Mouse (Mus musculus): ENCODE results near the gene Zfp37.
"Not testable (repeated sequence)": the region's sequence is repeated elsewhere in the genome, so short reads cannot be mapped to it uniquely, and the experiment has no call there.

The Zfp37 gene

DNA sequence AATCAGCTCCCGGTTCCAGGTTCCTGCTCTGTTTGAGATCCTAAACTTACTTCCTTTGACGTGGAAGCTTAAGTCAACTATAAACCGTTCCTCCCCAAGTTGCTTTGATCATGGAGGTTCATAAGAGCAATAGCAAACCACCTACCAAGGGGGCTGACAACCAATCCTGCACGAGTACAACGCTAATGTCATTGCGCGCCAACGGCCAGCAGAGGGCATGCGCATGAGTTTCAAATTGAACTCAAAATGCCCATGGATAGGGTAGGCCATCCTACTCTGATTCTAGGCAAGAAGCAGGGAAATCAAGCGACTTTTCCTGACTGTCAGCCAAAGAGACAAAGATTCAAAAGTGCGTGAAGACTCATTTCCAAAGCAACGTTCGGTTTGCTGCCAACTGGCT lies at the start of gene Zfp37:
TSS of gene Zfp37 (minus strand) at position 279 of the 400 bp plus-strand sequence.
- DNase-seq = no peak

DNA sequence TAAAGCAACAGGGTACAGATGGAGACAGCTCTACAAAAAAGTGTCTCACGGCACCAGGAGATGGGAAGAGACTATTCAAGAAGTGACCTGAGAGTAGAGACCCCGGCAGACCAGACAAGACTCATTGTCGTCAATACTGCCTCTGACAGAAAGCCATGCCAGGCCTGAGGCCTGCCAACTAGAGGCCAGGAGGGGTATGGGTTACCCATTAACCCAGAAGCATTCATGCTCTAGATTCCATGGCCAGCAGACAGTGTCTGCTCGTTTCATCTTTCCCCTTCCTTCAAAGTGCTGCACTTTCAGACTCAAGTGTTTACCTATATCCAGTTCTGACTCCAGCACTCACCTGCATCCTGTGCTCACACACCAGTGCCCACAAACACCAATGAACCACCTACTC lies 47.2 kb upstream of the Zfp37 start:
- DNase-seq = peak; percentile 58

DNA sequence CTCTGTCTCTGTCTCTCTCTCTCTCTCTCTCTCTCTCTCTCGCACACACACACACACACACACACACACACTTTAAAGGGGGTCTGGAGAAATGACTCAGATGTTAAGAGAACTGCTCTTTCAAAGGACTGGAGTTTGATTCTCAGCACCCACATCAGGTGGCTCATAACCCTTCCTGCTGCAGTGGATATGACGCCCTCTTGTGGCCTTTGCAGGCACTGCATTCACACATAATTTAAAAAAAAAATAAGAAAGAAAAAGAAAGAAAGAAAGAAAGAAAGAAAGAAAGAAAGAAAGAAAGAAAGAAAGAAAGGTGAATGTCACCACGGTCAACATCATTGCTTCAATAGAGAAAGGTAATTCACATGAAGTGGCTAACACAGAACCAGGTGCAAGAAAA lies 46.4 kb upstream of the Zfp37 start:
- DNase-seq = no peak

DNA sequence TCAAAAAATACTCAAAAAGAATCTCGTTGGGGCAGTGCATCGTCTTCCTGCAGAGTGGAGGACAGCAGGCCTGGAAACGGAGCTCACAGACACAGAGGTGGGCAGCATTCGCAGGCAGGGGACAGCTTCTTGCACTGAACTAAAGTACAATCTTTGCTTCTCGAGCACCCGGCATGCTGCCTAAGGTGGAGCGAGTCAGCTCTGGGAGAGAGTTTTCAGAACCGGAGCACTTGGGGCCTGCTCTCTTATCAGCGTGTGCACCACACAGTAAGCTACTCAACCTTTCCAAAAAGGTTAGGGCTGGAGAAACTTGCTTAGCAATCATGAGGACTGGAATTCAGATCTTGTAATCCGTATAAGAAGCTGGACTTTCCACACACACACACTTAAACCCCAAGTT lies 45.8 kb upstream of the Zfp37 start:
- no peak for DNase-seq

DNA sequence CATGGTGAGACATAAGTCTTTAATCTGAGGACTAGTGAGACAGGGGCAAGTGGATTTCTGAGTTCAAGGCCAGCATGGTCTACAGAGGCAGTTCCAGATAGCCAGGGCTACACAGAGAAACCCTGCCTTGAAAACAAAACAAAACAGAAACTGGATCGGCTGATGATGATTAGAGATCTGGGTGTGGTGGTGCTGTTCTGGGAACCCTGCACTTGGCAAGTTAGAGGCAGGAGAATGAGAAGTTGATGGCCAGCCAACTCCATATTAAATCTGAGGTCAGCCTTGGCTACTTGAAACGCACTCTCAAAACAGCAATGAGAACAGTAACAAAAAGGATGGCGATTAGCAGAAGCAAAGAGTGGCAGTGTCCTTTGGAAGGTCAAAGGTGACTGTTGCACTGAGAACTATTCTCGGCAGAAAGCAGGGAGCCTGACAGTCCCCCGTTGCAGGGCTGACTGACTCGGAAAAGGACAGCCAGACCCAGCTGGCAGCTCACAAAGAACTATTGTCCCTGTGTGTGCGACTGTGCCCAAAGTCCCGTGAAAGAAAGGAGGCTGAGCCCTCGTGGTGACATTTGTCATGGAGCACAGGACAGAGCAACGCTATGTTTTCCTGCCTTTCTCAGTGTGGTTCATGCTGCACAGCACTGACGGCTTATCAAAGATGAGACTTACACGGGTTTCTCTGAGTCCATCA lies 44.1 kb upstream of the Zfp37 start:
- DNase-seq = no peak

DNA sequence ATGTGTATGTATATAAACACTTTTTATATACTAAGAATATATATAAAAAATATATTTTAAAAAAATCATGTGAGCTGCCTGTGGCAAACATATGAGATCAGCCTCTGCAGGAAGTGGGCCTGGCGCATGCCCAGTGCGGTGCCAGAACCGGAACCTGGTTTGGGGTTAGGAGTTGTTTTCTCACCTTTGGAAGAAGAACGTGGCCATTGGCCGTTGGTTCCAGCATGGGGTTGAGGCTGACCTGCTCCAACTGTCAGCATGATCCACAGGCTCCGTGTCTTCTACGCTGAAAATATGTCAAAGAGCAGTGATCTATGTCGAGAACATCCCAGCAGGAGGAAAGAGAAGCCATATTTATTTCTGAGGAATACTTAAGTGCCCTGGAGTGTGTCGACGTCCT lies 43.1 kb upstream of the Zfp37 start:
- no peak for DNase-seq

DNA sequence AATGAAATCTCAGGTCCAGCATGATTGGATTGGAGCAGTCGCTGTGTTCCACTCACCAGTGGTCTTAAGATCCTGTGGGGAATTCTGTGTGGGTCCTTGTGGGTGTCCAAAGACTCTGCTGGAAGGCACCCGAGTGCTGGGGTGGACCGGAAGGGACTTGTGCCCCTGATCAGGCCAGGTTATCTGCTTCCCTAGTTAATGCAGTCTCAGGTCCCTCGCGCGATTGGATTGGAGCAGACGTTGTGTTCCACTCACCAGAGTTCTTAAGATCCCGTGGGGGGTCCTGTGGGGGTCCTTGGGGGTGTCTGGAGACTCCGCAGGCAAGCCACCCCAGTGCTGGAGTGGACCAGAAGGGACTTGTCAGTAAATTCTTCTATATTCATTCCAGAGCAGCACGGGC lies 41.8 kb upstream of the Zfp37 start:
- DNase-seq = no peak

DNA sequence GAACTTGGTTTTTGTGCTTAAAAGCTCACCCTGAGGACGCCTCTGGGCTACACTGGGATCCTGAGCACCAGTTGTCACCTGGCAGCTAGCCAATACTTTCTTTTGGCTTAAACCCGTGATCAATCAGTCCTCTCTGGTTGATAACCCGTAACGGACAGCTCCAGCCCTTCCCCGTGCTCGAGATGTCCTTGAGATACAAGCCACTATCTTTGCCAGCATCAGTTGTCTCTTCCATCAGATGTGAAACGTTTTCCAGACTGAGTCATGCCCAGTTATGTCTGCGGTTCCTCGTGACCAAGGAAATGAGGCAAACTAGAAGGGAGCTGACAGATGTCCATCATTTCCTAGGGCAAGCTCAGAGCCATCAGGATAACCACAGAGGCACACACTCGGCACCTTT lies 36.3 kb upstream of the Zfp37 start:
- DNase-seq = no peak

DNA sequence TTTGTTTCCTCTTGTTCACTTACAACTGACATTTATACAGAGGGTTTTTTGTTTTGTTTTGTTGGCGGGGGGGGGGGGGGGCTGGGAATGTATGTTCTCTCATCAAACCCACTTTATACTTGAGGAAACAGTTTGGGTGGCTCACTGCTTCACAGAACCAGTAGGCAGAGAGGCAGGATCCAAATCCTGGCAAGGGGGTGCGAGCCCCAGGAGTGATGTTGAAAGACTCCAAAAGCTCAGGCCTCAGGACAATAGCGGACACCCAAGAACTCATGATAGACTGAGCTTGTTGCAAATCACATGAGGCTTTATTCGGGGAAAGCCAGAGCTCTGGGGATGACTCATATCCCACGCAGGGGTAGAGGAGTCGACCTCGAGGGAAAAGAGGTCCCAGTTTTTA lies 35.2 kb upstream of the Zfp37 start:
- not testable (repeated sequence) for DNase-seq

DNA sequence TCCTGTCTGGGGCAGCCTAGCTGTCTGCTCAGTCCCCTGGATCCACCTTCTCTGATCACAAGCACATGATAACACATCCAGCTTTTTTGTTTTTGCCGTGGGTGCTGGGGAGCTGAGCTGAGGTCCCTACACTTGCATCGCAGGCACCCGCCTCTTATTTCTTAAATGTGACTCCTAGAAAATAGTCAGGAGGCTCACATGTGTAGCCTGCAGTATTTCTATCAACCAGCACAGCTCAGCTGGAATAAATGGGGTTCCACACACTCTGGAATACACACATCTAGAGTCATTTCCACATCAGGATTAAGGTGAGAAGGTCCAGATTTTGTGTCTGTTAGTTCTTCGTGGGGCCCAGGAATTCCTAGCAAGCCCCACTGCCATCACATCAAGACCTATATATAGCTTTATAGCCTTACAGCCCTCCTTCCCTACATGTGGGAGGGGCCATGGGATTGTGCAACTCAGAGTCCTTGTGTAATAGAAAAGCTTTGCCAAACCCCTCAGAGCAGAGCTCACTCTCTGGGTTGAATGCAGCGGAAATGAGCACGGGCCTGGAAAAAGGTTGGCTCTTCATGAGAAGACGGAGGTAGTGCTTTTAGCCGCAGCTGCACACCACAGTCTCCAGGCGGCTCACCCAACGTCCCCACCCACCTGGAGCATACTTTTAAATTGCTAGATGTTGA lies 34.4 kb upstream of the Zfp37 start:
- DNase-seq = no peak

DNA sequence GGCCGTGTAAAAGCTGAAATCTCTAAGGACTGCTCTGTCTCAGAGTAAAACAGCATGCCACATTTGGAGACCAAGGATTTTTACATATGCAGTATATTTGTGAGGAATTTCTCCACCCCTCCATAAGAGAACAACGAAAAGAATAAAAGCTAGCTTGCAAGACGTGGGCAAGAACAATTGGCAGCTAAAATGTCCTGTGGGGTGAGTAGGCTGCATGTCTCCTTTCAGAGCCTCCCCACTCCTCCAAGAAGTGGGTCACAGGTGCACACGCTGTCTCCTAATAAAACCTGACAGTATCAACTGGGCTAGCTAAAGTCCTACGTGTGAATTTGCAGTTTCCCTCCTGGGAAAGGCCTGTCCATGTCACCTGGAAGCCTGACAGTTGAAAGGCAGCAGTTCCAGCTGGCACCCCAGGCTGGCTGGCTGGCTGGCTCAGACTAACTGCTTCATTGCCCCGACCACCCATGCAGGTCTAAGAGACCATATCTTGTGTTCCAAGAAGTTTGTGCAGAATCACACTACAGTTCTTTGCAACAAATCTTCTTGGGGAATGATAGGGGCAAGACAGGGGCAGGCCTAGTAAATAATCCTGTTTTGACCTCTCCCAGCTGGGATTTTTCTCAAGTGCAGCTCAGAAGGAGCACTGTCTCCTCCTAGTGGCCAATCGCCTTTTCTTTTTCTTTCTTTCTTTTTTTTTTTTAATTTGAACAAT lies 32.4 kb upstream of the Zfp37 start:
- DNase-seq = no peak

DNA sequence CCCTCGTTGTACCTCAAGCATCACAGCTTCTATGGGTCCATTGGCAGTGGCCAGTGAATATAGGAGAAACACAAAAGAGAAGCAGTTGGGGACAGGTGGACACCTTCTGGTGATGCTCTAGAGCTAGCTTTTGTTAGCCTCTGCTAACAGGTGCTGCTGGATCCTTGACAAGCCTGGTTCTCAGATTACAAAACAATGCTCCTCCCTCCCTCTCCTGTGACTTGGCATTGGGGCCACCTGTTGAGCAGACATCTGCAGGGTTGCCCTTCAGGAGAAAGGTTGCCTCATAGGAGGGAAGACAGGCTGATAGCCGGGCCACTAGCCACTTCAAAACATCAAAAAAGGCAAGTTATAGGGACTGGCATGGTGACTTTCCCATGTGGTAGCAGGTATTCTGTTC lies 31.4 kb upstream of the Zfp37 start, which contains the start of gene Slc31a2:
TSS of gene Slc31a2 (plus strand) at position 287 of the 400 bp plus-strand sequence.
- no peak for DNase-seq

DNA sequence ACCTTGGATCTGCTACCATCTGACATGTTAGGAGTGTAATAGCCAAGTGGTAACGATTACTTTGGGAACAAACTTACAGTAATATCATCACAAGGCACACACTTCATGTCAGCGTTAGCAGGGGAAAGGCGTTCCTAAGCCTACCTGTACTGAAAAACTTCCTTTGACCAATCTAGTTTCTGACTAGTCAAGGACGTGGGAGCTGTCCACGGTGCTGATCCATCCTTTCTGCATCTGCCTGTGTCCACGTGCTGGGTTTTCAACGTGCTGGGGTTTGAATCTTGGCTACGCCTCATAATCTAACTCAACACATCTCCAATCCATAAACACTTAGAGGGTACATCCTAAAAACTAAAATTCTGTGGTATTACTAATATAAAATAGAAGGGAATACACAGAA lies 26.1 kb upstream of the Zfp37 start:
- DNase-seq = peak; percentile 14 to 43

DNA sequence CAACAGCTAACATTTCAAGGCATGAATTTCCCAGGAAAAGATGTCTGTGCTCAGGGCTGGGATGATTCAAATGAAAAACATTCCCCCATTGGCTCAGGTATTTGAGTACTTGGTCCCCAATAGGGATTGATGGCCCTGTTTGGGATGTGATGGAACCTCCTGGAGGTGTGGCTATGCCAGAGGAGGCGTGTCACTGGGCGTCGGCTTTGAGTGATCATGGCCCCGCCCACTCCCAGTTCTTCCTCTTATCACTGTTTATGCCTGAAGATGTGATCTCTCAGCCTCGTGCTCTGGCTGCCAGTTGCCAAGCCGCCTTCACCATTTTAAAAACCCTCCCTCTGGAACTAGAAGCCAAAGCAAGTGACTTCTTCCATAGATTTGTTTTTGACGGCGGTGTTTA lies 23.7 kb upstream of the Zfp37 start:
- no peak for DNase-seq

DNA sequence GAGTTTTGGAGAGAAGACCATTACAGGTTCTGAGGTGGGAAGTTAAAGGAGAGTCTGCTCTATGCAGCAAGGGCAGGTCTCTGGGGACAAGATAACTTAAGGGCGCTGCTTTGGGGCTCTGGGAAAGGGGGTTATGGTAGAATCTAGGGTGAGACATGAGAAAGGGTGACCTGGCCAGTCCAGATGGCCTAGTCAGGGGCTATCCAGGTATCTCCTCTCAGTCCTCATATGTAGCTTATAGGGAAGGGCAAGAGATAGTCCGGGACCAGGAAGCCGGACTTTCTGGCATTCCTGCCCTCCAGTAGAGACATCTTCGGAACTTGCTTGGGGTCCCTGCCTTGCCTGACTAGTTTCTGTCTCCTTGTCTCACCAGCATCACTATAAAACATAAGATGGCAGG lies 20.9 kb upstream of the Zfp37 start:
- DNase-seq = no peak

DNA sequence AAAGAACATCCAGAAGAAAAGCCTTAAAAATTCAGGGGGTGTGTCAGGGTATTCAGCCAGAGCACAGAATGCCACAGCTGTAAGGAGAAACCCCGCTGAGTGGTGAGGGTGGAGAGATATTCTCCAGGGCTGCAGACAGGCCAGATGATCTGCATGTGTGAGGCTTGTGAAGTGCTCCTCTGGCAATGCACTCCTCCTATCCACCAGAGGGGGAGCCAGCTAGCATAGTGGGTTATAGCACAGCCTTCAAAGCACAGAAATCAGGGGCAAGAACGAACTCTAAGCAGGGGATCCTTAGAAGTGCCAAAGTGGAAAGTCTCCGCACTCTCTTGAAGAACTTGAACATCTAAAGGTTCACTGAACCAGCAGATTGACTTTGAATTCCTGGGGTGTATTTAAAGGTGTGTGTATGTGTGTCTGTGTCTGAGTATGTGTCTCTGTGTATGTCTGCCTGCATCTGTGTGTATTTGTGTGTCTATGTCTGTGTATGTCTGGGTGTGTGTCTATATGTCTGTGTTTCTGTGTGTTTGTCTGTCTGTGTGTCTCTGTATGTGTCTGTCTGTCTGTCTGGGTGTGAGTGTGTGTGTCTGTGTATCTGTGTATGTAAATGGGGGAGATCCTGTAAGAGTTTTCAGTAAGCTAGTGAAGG lies 20.2 kb upstream of the Zfp37 start:
- no peak for DNase-seq

DNA sequence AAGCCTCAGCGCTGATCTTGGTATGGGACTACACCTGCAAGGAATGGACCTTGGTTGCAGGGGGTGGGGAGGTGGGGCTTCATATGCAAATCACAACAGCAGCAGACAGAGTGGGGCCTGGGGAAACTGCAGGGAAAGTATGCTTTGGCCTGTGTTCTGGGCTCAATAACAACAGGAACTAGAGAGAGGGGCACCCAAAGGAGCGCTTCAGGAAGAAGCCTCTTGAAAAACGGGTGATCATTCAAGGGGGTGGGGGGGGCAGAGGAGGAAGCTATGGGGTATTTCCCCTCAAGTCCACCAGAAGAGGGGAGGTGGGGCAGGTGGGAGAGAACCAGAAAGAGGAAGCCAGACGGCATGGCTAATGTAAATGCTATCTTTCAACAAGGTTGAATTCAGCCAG lies 17.5 kb upstream of the Zfp37 start:
- no peak for DNase-seq

DNA sequence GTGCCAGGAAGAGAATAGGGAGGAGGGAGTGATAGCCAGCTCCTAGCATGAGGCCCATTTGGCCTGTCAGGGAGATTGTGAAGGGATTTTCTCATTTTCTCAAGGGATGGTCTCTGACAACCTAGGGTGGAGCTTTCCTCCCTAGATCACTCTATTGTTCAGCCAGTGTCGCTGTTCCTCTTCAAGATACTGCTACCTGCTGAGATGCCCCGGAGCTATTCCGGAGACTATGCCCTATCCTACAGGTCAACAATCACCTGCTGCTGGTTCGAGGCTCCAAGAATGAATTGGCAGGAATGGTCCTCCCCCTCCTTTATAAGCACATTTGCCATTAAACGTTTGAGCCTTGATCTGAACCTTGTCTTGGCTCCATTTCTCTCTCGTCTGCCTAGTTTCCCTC lies 9.7 kb upstream of the Zfp37 start:
- DNase-seq = no peak

DNA sequence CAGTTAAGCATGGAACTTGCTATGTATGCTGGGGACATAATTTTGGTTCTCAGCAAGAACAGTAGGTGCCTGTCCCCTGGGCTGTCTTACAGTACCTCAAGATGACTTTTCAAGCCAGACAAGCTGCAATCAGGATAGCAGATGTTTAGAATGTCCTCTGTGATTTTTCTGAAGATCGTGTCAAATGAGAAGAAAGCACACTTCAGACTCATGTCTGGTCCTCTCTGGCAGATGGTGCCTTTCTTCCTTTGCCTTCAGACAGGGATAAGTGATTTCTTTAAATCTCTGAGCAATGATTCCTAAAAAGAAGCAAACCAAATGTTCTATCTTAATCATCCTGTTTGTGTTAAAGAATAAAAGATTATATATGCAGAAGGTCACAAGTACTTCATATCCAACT lies 694 bp downstream of the Zfp37 start:
- no peak for DNase-seq

DNA sequence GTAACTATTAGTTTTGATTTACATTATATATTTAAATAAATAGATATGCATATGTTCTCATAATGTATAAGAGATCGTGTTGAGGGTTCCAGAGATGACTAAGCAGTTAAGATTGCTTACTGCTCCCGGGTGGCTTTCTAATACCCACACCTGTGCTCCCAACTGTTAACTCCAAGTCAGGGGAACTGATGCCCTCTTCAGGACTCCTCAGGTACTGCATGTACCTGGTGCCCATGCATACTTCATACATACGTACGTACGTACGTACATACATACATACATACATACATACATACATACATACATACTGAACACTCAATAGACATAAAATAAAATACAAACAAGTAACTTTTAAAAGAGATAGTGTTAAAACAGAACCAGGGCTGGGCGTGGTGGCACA lies 1.4 kb downstream of the Zfp37 start:
- peak in 1 of 2 experiments; percentile 33 for DNase-seq

DNA sequence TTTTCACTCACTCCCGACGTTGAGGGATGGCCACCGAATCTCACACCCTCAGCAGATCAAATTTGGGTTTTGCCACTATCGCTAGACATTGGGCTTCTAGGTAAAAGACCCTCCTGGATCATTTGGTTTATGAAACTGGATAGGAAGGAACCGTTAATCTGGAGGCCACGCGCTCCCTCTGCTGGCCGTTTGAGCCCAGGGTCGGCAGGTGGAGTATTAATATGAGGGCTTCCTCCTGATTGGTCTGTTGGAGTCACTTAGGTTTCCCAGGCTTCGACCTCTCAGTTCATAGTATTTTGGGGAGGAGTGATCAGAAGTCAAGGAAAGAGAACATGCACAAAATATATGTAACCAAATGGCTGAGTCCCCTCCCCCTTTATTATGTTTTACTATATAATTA lies 2.5 kb downstream of the Zfp37 start:
- peak in 1 of 2 experiments; percentile 39 for DNase-seq

DNA sequence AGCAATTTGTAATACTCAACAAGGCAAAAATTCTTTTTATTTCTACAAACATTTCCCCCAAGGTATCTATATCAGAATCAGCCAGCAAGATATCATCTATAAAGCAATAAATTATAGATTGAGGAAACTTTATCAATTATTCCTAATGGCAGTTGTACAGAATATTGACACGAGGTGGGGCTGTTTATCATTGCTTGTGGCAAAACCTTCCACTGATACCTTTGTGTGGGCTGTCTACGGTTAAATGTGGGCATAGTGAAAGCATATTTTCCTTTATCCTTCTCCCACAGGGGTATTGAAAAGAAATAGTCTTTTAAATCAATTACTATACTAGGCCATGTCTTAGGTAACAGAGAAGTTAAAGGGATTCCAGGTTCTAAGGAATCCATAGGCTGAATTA lies 17.4 kb downstream of the Zfp37 start:
- no peak for DNase-seq

DNA sequence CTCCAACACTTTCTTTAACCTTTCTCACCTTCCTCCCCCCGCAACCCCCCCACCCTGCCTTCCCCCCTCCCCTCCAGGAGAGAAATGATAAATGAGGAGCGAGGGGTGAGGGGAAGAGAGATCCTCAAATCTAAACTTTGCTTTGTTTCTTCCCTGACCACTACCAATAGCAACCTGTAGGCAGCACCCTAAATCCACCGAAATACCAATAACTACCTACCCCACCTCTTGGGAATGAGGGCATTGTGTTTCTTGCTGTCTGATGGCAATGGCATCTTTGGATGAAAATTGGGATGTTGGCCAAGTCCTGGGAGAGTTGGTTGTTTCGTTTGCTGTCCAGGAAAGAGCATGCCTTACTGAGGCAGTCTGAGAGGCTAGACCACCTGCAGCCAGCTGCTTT lies 20.8 kb downstream of the Zfp37 start:
- DNase-seq = no peak

All from kidney, adult 8-10 months (tissue).